Mouse (Mus musculus) forebrain, embryonic 14.5 days (tissue): ENCODE measurements at regions not wholly inside any gene's neighbourhood (a gene's known extent, or its start where the extent isn't known, plus 50 kb on each side); places are given as distances from the start of the nearest gene placed in this dataset.

Experiments used
- ATAC-seq: fragments of 200-750 bp; cut with Nextera tagmentation; 2 replicates; pipeline ENCODE4 v1.8.0; 2017; ENCODE audit warnings: mild to moderate bottlenecking, moderate library complexity
- DNase-seq: peaks from one replicate; pipeline ENCODE4 v3.0.0-alpha.2; 2015; ENCODE audit warnings: low spot score
- H3K27ac ChIP-seq: fragments of 300-500 bp; sonication (generic); 2 replicates; pipeline ENCODE4 v1.5.1; 2014; ENCODE audit warnings: low read depth, mild to moderate bottlenecking, control low read depth, low read length, moderate library complexity
- H3K27me3 ChIP-seq: fragments of 300-500 bp; sonication (generic); replicated peaks from 2 replicates; pipeline ENCODE4 v1.6.1; 2014; ENCODE audit warnings: low read length, control low read depth, mixed read lengths; ENCODE audit not compliant: control insufficient read depth, insufficient read depth
- H3K36me3 ChIP-seq: fragments of 300-500 bp; sonication (generic); 2 replicates; pipeline ENCODE4 v1.6.1; 2014; ENCODE audit warnings: low read length, control low read depth; ENCODE audit not compliant: control insufficient read depth, insufficient read depth
- H3K4me1 ChIP-seq: fragments of 300-500 bp; sonication (generic); 2 replicates; pipeline ENCODE4 v1.6.1; 2014; ENCODE audit warnings: antibody characterized with exemption, low read length, control low read depth; ENCODE audit not compliant: control insufficient read depth, insufficient read depth
- H3K4me2 ChIP-seq: fragments of 300-500 bp; sonication (generic); 2 replicates; pipeline ENCODE4 v1.6.1; 2014; ENCODE audit warnings: mild to moderate bottlenecking, control low read depth, low read length
- H3K4me3 ChIP-seq: fragments of 300-500 bp; sonication (generic); 2 replicates; pipeline ENCODE4 v1.5.1; 2014; ENCODE audit warnings: low read depth, low read length, control low read depth
- H3K9ac ChIP-seq: fragments of 300-500 bp; sonication (generic); 2 replicates; pipeline ENCODE4 v1.6.1; 2014; ENCODE audit warnings: mild to moderate bottlenecking, low read length, control low read depth, moderate library complexity
- H3K9me3 ChIP-seq: fragments of 300-500 bp; sonication (generic); replicated peaks from 2 replicates; pipeline ENCODE4 v1.6.1; 2016; ENCODE audit warnings: low read length, control low read depth, mixed read lengths; ENCODE audit not compliant: control insufficient read depth
- WGBS: fragments of 180-500 bp; shearing (Covaris S2); extraction: QIAGEN DNeasy Blood & Tissue Kit; methylation state at CpG from one replicate; pipeline ENCODE4 v1.1.7; 2014; 5-methylcytosine and 5-hydroxymethylcytosine counted together

DNA sequence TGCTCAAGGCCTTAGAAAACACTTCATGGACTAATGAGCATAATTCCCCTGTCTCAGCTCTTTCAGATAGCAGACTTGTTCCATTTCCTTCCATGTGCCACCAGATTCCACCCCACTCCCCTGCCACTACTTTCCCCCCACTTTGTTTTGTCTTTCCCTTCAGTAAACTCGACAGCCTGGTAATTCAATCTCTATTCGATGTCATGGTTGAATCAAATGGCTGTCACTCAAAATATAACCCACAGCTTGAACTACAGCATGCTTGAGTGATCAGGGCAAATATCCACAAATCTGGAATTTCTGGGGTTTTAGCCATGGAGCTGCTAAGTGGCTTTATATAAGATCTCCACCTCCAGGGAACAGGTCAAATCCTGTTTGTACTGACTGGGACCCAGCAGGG lies 168.6 kb upstream of the Gdnf start:
- Histone ChIP-seq H3K4me3 (no peak overlapping the region), H3K9ac (no peak overlapping the region), H3K4me2 (no peak overlapping the region), H3K36me3 (no peaks in the 10 kb centered on the region), H3K9me3 (no peaks in the 10 kb centered on the region), H3K27me3 (no peaks in the 10 kb centered on the region), H3K27ac (no peak overlapping the region), H3K4me1 (no peaks in the 10 kb centered on the region)
- ATAC-seq (no peak), DNase-seq (no peak)
- 28% methylated on average over 2 of the region's 2 CpGs for WGBS

DNA sequence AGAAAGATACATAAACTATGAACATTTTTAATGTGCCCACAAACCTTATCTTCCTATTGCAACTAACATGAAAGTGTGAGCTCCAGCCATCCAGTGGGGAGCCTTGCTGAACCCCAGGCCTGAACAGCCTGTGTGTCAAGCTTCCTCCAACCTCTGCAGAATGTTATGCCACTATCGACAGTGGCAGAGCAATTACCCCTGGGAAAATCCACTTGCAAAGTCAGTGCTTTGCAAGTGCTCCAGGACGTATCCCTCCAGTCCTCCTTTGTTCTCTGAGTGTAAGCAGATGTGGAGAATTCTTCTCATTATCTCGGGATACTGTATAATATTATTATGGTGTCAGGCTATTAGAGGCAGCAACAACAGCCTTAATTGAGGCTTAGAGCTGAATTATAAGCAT lies 159.9 kb upstream of the Gdnf start:
- WGBS, result 29% methylated on average over 3 of the region's 3 CpGs
- H3K9ac ChIP-seq, result no peak overlapping the region

DNA sequence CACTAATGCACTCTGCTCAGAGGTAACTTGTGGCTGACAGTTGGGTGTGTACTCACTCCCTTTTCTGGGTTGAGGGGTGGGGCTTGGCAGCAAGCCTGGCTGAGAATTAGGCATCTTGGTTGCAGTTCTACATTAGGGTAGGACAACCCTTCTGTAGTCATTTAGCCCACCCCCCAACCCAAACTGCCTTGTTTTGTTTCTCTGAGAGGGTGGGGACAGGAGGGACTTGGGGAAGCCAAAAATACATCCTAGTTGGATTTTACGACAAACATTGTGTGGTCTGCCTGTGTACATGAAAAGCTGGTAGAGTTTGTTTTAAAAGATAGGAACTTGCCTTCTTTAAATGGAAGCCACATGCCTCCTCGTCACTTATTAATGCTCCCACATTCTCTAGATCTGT lies 146.8 kb upstream of the Gdnf start:
- H3K27me3 ChIP-seq, result no peaks in the 10 kb centered on the region
- DNase-seq (peak; percentile 1), ATAC-seq (no peak)
- H3K4me3 ChIP-seq, result no peak overlapping the region
- H3K27ac ChIP-seq, result no peak overlapping the region
- no peak overlapping the region for H3K4me2 ChIP-seq
- no peaks in the 10 kb centered on the region for H3K9me3 ChIP-seq
- no peaks in the 10 kb centered on the region for H3K36me3 ChIP-seq
- H3K4me1 ChIP-seq, result no peaks in the 10 kb centered on the region
- 89% methylated on average over 2 of the region's 2 CpGs for WGBS
- no peak overlapping the region for H3K9ac ChIP-seq

More for the DNA sequence above, 159.9 kb upstream of the Gdnf start:
- H3K4me3 ChIP-seq, result no peak overlapping the region
- DNase-seq, result peak; percentile 17
- ATAC-seq, result 0 out of 2 replicates have a peak, but pooled peaks have one; percentile 34
- H3K4me1 ChIP-seq, result no peaks in the 10 kb centered on the region
- H3K27me3 ChIP-seq, result no peaks in the 10 kb centered on the region
- H3K27ac ChIP-seq, result no peak overlapping the region
- H3K4me2 ChIP-seq, result no peak overlapping the region
- no peaks in the 10 kb centered on the region for H3K36me3 ChIP-seq
- H3K9me3 ChIP-seq, result no peaks in the 10 kb centered on the region

DNA sequence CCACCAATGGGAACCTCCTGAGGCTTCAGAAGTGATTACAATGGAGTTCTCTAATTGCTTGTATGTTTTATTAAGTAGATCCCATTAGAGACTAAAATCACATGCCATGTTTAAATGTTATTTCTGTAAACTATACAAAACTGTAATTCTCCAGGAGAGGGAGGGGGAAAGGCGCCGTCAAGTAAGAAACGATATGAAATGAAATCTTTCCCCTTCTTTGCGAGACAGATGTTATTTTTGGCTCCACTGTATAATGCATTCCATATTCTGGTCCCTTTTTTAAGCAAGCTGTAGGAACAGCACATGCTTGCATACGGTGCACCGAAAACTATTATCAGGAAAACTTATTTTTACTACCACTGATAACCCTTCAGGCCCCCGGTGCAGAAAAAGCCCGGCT lies 141.0 kb upstream of the Gdnf start:
- no peak overlapping the region for H3K27ac ChIP-seq
- ATAC-seq (no peak), DNase-seq (no peak)
- H3K4me1 ChIP-seq, result no peaks in the 10 kb centered on the region
- H3K36me3 ChIP-seq, result no peaks in the 10 kb centered on the region
- no peak overlapping the region for H3K9ac ChIP-seq
- H3K9me3 ChIP-seq, result no peaks in the 10 kb centered on the region
- H3K4me3 ChIP-seq, result no peak overlapping the region
- no peaks in the 10 kb centered on the region for H3K27me3 ChIP-seq
- H3K4me2 ChIP-seq, result no peak overlapping the region
- WGBS, result 85% methylated on average over 8 of the region's 8 CpGs

DNA sequence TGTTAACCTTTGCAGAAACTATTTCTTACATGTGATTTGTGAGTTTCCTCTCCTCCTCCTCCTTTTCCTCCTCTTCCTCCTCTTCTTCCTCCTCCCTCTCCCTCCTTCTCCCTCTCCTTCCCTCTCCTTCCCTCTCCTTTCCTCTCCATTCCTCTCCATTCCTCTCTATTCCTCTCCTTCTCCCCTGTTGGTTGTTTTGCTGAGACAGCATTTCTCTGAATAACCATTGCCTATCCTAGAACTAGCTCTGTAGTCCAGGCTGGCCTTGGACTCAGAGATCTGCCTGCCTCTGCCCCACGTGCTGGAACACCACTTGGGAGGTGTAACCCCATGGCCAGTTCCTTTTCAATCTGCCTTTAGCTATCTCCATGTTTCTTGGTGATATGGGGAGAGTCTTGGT lies 133.7 kb upstream of the Gdnf start:
- Histone ChIP-seq H3K27ac (no peak overlapping the region), H3K9ac (no peak overlapping the region), H3K4me1 (no peaks in the 10 kb centered on the region), H3K9me3 (no peaks in the 10 kb centered on the region), H3K27me3 (no peaks in the 10 kb centered on the region), H3K4me3 (no peak overlapping the region), H3K36me3 (no peaks in the 10 kb centered on the region), H3K4me2 (no peak overlapping the region)
- ATAC-seq, result no peak
- 67% methylated on average over 1 of the region's 1 CpGs for WGBS
- no peak for DNase-seq

DNA sequence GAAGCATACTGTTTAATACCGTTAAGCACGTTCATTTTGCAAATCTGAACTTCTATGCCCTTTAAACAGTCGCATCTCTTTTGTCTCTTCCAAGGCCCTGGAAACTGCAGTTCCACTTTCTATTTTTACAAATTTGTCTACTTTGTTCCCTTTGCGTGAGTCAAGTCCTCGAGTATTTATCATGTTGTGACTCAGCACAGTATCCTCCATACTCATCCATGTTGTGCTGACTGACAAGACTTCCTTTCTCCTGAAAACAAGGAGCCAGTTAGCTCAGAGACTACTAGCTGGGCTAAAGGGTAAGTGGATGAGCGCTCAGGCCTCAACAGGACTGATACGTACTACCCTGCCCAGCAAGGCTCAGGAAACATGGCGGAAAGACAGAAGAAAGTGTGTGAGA lies 131.9 kb upstream of the Gdnf start:
- Histone ChIP-seq H3K36me3 (no peaks in the 10 kb centered on the region), H3K4me2 (no peak overlapping the region), H3K9me3 (no peaks in the 10 kb centered on the region), H3K27ac (no peak overlapping the region), H3K9ac (no peak overlapping the region), H3K4me3 (no peak overlapping the region), H3K27me3 (no peaks in the 10 kb centered on the region), H3K4me1 (no peaks in the 10 kb centered on the region)
- WGBS, result 90% methylated on average over 8 of the region's 8 CpGs
- DNase-seq, result no peak
- no peak for ATAC-seq

DNA sequence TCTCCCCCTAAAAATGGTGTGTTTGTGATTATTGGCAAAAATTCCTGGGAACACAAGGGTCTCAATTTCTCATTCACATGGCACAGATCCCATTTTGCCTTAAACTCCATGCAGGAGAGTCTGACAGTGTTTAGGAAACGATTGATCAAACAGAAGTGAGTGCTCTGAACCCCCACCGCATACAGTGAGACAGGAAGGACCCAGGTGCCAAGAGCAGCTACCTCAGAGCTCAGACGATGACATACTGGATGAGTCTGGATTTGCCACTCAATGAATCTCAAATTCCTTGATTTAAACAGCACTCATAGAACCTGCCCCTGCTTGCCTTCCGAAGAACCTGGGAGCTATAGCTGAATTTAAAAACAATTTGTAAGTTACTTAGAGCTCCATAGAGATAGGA lies 129.6 kb upstream of the Gdnf start:
- H3K4me2 ChIP-seq, result no peak overlapping the region
- H3K9me3 ChIP-seq, result no peaks in the 10 kb centered on the region
- H3K27me3 ChIP-seq, result no peaks in the 10 kb centered on the region
- H3K4me3 ChIP-seq, result no peak overlapping the region
- WGBS, result 86% methylated on average over 4 of the region's 4 CpGs
- ATAC-seq (no peak), DNase-seq (no peak)
- no peaks in the 10 kb centered on the region for H3K36me3 ChIP-seq
- H3K9ac ChIP-seq, result no peak overlapping the region
- H3K27ac ChIP-seq, result no peak overlapping the region
- no peaks in the 10 kb centered on the region for H3K4me1 ChIP-seq

DNA sequence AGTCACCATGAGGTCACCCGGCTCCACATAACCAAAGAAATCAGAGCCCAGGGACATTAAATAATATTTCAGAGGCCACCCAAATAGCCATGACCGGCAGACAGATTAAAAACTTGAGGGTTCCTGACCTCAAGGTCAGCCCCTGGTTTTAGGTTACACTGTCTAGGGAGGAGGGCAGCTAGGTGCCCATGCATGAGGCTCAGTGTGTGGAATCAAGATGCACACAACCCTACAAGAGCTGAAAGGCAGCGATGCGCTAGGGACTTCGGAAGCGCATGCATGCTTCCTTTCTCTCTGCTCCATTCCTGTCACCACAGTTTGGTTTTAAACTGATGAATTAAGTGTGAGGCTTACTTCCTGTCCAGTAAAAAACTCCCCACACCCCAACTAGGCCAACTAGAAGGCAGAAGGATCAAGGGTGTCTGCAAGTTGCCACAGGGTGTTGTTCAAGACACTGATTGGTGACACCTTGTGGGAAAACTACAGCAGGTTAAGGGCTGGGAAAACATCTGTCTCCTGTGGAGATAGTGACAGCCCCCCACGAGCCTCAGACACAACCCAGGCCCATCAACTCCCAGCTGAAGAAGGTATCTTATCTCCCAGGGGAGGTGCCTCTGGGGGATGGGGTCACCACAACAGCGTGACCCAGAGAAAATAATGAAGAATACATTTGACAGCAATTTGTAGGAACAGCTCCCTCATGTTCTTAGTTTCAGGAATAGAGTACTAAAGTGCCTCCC lies 127.2 kb upstream of the Gdnf start:
- Histone ChIP-seq H3K9ac (no peak overlapping the region), H3K27ac (no peak overlapping the region)

DNA sequence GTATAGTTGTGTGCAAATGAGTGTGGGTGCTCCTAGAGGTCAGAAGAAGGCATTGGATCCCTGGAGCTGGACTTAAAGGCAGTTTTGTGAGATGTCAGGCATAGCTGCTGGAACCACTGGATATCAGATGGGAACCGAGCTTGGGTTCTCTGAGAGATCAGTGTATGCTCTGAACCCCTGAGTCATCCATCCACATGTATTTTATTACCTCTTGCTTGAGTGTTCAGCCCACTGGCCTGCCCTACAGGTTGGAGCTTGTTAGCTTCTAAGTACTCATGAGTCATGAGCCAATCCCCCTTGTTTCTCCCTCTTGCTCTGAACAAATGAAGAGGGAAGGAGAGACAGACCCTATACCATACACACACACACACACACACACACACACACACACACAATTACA lies 119.4 kb upstream of the Gdnf start:
- Histone ChIP-seq H3K9ac (no peak overlapping the region), H3K36me3 (no peaks in the 10 kb centered on the region), H3K4me3 (no peak overlapping the region), H3K27me3 (no peaks in the 10 kb centered on the region), H3K4me1 (no peaks in the 10 kb centered on the region), H3K9me3 (no peaks in the 10 kb centered on the region), H3K27ac (no peak overlapping the region), H3K4me2 (no peak overlapping the region)
- no peak for DNase-seq
- ATAC-seq, result no peak
- 82% methylated on average over 1 of the region's 1 CpGs for WGBS

More for the DNA sequence above, 127.2 kb upstream of the Gdnf start:
- H3K36me3 ChIP-seq, result no peaks in the 10 kb centered on the region
- no peaks in the 10 kb centered on the region for H3K27me3 ChIP-seq
- H3K4me3 ChIP-seq, result no peak overlapping the region
- H3K4me1 ChIP-seq, result no peaks in the 10 kb centered on the region
- ATAC-seq, result no peak
- no peak overlapping the region for H3K4me2 ChIP-seq
- no peaks in the 10 kb centered on the region for H3K9me3 ChIP-seq
- DNase-seq, result no peak
- 83% methylated on average over 8 of the region's 8 CpGs for WGBS
